Mouse (Mus musculus): ENCODE results near the gene Fos.
A peak's percentile ranks its signal among the peaks of the same experiment; 100 is the strongest.

Fos gene

GRCm38 (mm10) chr12:85461913-85462663 is 11.6 kb upstream of the Fos start:
- no peak for DNase-seq (ENCODE audit: low spot score in 2 of 2)

GRCm38 (mm10) chr12:85462802-85463201 is 10.9 kb upstream of the Fos start:
- no peak for DNase-seq (ENCODE audit: low spot score in 2 of 2)

- no peak for DNase-seq (ENCODE audit: low spot score in 2 of 2)
Observed at GRCm38 (mm10) chr12:85464431-85464830, 9.3 kb upstream of the Fos start.

GRCm38 (mm10) chr12:85464902-85465301 is 8.8 kb upstream of the Fos start:
- no peak for DNase-seq (ENCODE audit: low spot score in 2 of 2)

GRCm38 (mm10) chr12:85467854-85468253 is 5.8 kb upstream of the Fos start:
- peak; percentile 65 to 70 for DNase-seq (ENCODE audit: low spot score in 2 of 2)

- no peak for DNase-seq (ENCODE audit: low spot score in 2 of 2)
Observed at GRCm38 (mm10) chr12:85468666-85469065, 5.0 kb upstream of the Fos start.

GRCm38 (mm10) chr12:85471920-85472655 is 1.6 kb upstream of the Fos start:
- DNase-seq (ENCODE audit: low spot score in 2 of 2) = peak; percentile 59 to 70

- peak in 1 of 2 experiments; percentile 8 for DNase-seq (ENCODE audit: low spot score in 2 of 2)
Observed at GRCm38 (mm10) chr12:85472656-85473410, 857 bp upstream of the Fos start.

- DNase-seq (ENCODE audit: low spot score in 2 of 2) = peak; percentile 76 to 88
Observed at GRCm38 (mm10) chr12:85474298-85475231, 875 bp downstream of the Fos start.

GRCm38 (mm10) chr12:85475232-85475919 is 1.7 kb downstream of the Fos start:
- peak in 1 of 2 experiments; percentile 26 for DNase-seq (ENCODE audit: low spot score in 2 of 2)

- DNase-seq (ENCODE audit: low spot score in 2 of 2) = peak in 1 of 2 experiments; percentile 17
Observed at GRCm38 (mm10) chr12:85475920-85476828, 2.5 kb downstream of the Fos start.

- DNase-seq (ENCODE audit: low spot score in 2 of 2) = no peak
Observed at GRCm38 (mm10) chr12:85477219-85477618, 3.5 kb downstream of the Fos start.

GRCm38 (mm10) chr12:85477804-85478203 is 4.1 kb downstream of the Fos start:
- no peak for DNase-seq (ENCODE audit: low spot score in 2 of 2)

GRCm38 (mm10) chr12:85478696-85479095 is 5.0 kb downstream of the Fos start:
- no peak for DNase-seq (ENCODE audit: low spot score in 2 of 2)

GRCm38 (mm10) chr12:85479190-85479589 is 5.5 kb downstream of the Fos start:
- no peak for DNase-seq (ENCODE audit: low spot score in 2 of 2)

- no peak for DNase-seq (ENCODE audit: low spot score in 2 of 2)
Observed at GRCm38 (mm10) chr12:85483155-85483554, 9.5 kb downstream of the Fos start.

- no peak for DNase-seq (ENCODE audit: low spot score in 2 of 2)
Observed at GRCm38 (mm10) chr12:85484655-85485054, 11.0 kb downstream of the Fos start.

- peak; percentile 94 to 95 for DNase-seq (ENCODE audit: low spot score in 2 of 2)
Observed at GRCm38 (mm10) chr12:85485890-85486765, 12.4 kb downstream of the Fos start.

GRCm38 (mm10) chr12:85486766-85487069 is 13.0 kb downstream of the Fos start:
- peak in 1 of 2 experiments; percentile 40 for DNase-seq (ENCODE audit: low spot score in 2 of 2)
